Mouse (Mus musculus) heart, postnatal 0 days (tissue): ENCODE measurements at regions not wholly inside any gene's neighbourhood (a gene's known extent, or its start where the extent isn't known, plus 50 kb on each side); places are given as distances from the start of the nearest gene placed in this dataset.

Source experiments
- ATAC-seq: fragments of 200-750 bp; cut with Nextera tagmentation; 2 replicates; pipeline ENCODE4 v1.8.0; 2017; ENCODE audit warnings: low read depth, moderate number of reproducible peaks, moderate library complexity; ENCODE audit not compliant: insufficient read depth
- DNase-seq: peaks from one replicate; pipeline ENCODE4 v3.0.0-alpha.2; 2016; ENCODE audit warnings: low spot score
- H3K27ac ChIP-seq: fragments of 300-500 bp; sonication (generic); 2 replicates; pipeline ENCODE4 v1.5.1; 2014; ENCODE audit warnings: low read depth, mild to moderate bottlenecking
- H3K27me3 ChIP-seq: fragments of 300-500 bp; sonication (generic); 2 replicates; pipeline ENCODE4 v1.6.1; 2014; ENCODE audit warnings: low read length, mixed read lengths; ENCODE audit not compliant: control insufficient read depth, insufficient read depth
- H3K36me3 ChIP-seq: fragments of 300-500 bp; sonication (generic); replicated peaks from 2 replicates; pipeline ENCODE4 v1.6.1; 2014; ENCODE audit warnings: low read length, mixed read lengths; ENCODE audit not compliant: control insufficient read depth, insufficient read depth
- H3K4me1 ChIP-seq: fragments of 300-500 bp; sonication (generic); 2 replicates; pipeline ENCODE4 v1.6.1; 2014; ENCODE audit warnings: antibody characterized with exemption; ENCODE audit not compliant: control insufficient read depth, insufficient read depth
- H3K4me2 ChIP-seq: fragments of 300-500 bp; sonication (generic); 2 replicates; pipeline ENCODE4 v1.6.1; 2014; ENCODE audit warnings: low read depth, mild to moderate bottlenecking, low read length, moderate library complexity
- H3K4me3 ChIP-seq: fragments of 300-500 bp; sonication (generic); 2 replicates; pipeline ENCODE4 v1.5.1; 2014; ENCODE audit warnings: low read depth, low read length
- H3K9ac ChIP-seq: fragments of 300-500 bp; sonication (generic); replicated peaks from 2 replicates; pipeline ENCODE4 v1.6.1; 2014; ENCODE audit warnings: low read depth, low read length, mixed read lengths
- H3K9me3 ChIP-seq: fragments of 300-500 bp; sonication (generic); replicated peaks from 2 replicates; pipeline ENCODE4 v1.6.1; 2016; ENCODE audit warnings: low read length; ENCODE audit not compliant: control insufficient read depth
- CTCF ChIP-seq: IDR thresholded peaks from 2 replicates; pipeline ENCODE4 v1.5.1; 2016; ENCODE audit warnings: antibody characterized with exemption, control low read depth, low read depth
- EP300 ChIP-seq: IDR thresholded peaks from 2 replicates; pipeline ENCODE4 v1.6.1; 2016; ENCODE audit warnings: antibody characterized with exemption, low read depth
- WGBS: fragments of 180-500 bp; shearing (Covaris S2); extraction: QIAGEN DNeasy Blood & Tissue Kit; methylation state at CpG from one replicate; pipeline ENCODE4 v1.1.7; 2014; 5-methylcytosine and 5-hydroxymethylcytosine counted together

GRCm38 (mm10) chr6:94798545-94799211 lies 98.7 kb upstream of the Lrig1 start:
- ATAC-seq (no peak), DNase-seq (no peak)
- WGBS = 83% methylated on average over 4 of the region's 4 CpGs
- Histone ChIP-seq H3K4me3 (no peak overlapping the region), H3K27me3 (no peaks in the 10 kb centered on the region), H3K4me1 (no peaks in the 10 kb centered on the region; the same call in 1 of the 2 replicates), H3K4me2 (no peak overlapping the region), H3K36me3 (no peaks in the 10 kb centered on the region), H3K9ac (no peak overlapping the region), H3K9me3 (peaks cover 10% of the 10 kb centered on the region; the same call in 1 of the 2 replicates), H3K27ac (no peak overlapping the region)
- TF ChIP-seq CTCF (no peak), EP300 (no peak)

- ATAC-seq = peak; percentile 53
- Histone ChIP-seq H3K27me3 (no peaks in the 10 kb centered on the region), H3K27ac (no peak overlapping the region), H3K4me1 (no peaks in the 10 kb centered on the region; the same call in 1 of the 2 replicates), H3K9me3 (peaks cover 10% of the 10 kb centered on the region; the same call in 1 of the 2 replicates), H3K4me2 (no peak overlapping the region), H3K36me3 (no peaks in the 10 kb centered on the region), H3K4me3 (no peak overlapping the region), H3K9ac (no peak overlapping the region)
- TF ChIP-seq EP300 (no peak), CTCF (no peak)
- 39% methylated on average over 4 of the region's 4 CpGs for WGBS
- DNase-seq = peak; percentile 53
These were observed 95.5 kb upstream of the Lrig1 start for GRCm38 (mm10) chr6:94795442-94795841.

- Histone ChIP-seq H3K4me3 (no peak overlapping the region), H3K36me3 (no peaks in the 10 kb centered on the region), H3K27me3 (no peaks in the 10 kb centered on the region), H3K9me3 (peaks cover 10% of the 10 kb centered on the region; the same call in 1 of the 2 replicates), H3K9ac (no peak overlapping the region), H3K4me1 (no peaks in the 10 kb centered on the region; the same call in 1 of the 2 replicates), H3K27ac (no peak overlapping the region), H3K4me2 (no peak overlapping the region)
- no peak for ATAC-seq
- 78% methylated on average over 6 of the region's 6 CpGs for WGBS
- TF ChIP-seq CTCF (no peak), EP300 (no peak)
- DNase-seq = no peak
These were observed 93.6 kb upstream of the Lrig1 start for GRCm38 (mm10) chr6:94793555-94793954.

- no peak overlapping the region for H3K27ac ChIP-seq
- WGBS = 72% methylated on average over 4 of the region's 4 CpGs
- TF ChIP-seq CTCF = no peak
- H3K9ac ChIP-seq = no peak overlapping the region
- no peak overlapping the region for H3K4me2 ChIP-seq
- no peaks in the 10 kb centered on the region; the same call in 1 of the 2 replicates for H3K4me1 ChIP-seq
- no peak overlapping the region for H3K4me3 ChIP-seq
- no peak for ATAC-seq
- H3K27me3 ChIP-seq = no peaks in the 10 kb centered on the region
- H3K9me3 ChIP-seq = peaks cover 10% of the 10 kb centered on the region; the same call in 1 of the 2 replicates
- no peaks in the 10 kb centered on the region for H3K36me3 ChIP-seq
- no peak for DNase-seq
These were observed 92.4 kb upstream of the Lrig1 start for GRCm38 (mm10) chr6:94792312-94792711.

- Histone ChIP-seq H3K9ac (no peak overlapping the region), H3K36me3 (no peaks in the 10 kb centered on the region), H3K27ac (no peak overlapping the region), H3K4me2 (no peak overlapping the region), H3K9me3 (no peaks in the 10 kb centered on the region), H3K4me1 (no peaks in the 10 kb centered on the region), H3K4me3 (no peak overlapping the region), H3K27me3 (no peaks in the 10 kb centered on the region)
- no peak for TF ChIP-seq CTCF
- no peak for TF ChIP-seq EP300
- WGBS = 60% methylated on average over 5 of the region's 5 CpGs
- no peak for DNase-seq
- no peak for ATAC-seq
These were observed 89.4 kb upstream of the Lrig1 start for GRCm38 (mm10) chr6:94789308-94789763.

- no peaks in the 10 kb centered on the region for H3K36me3 ChIP-seq
- no peak overlapping the region for H3K9ac ChIP-seq
- H3K4me1 ChIP-seq = 0 out of 2 replicates have a peak, but pooled peaks cover 3% of the 10 kb centered on the region
- 87% methylated on average over 1 of the region's 1 CpGs for WGBS
- H3K27ac ChIP-seq = no peak overlapping the region
- no peaks in the 10 kb centered on the region for H3K27me3 ChIP-seq
- H3K9me3 ChIP-seq = no peaks in the 10 kb centered on the region
- H3K4me3 ChIP-seq = no peak overlapping the region
- DNase-seq = no peak
- no peak for TF ChIP-seq EP300
- TF ChIP-seq CTCF = no peak
- H3K4me2 ChIP-seq = no peak overlapping the region
- ATAC-seq = no peak
These were observed 83.5 kb upstream of the Lrig1 start for GRCm38 (mm10) chr6:94783471-94783870.
